Mouse (Mus musculus): ENCODE results near the gene Babam2. TPM values are rescaled to one million over a fixed set of nuclear protein-coding genes. Genes with fewer than 3 reads are reported as not detected.

Babam2 gene
- total and polyA plus RNA-seq, 3 experiments = 44.6 to 214 (median 65.0) TPM

DNA sequence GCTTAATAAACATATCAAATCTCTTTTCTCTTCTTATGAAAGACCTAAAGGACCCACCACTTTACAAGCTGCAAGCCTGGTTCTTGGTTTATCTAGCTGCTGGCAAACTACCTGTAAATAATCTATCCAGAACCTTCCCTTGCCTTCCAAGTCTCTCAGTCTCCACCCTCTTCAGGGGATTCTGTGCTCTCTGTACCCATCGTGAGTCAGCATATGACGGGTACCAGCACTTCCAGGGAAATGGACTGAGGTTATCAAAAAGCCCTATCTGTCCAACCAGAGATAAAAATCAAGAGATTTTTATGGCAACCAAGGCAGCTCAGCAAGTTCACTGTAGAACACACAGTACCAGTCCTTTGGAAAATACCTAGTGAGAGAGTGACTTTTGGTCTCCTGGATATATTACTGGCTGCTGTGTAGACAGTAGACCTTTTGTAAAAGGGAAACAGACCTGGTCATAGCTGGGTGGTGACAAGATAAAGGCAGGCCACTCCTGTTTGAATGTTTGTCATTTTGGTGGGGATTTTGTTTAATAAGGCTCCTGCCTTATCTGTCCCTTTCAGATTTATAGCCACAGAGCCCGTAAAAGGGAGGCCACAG lies 332.4 kb downstream of the Babam2 start:
- DNase-seq (ENCODE audit: low spot score) (no peak), ATAC-seq (ENCODE audit: extremely low read depth, insufficient number of reproducible peaks, low FRiP score, poor library complexity, severe bottlenecking) (no peak)
- H3K4me1 ChIP-seq (ENCODE audit: insufficient read depth, low read depth, low read length) = peaks cover 9% of the 10 kb centered on the region; the same call in 1 of the 2 replicates
- no peak overlapping the region for H3K4me3 ChIP-seq (ENCODE audit: low read depth, low read length)
- no peaks in the 10 kb centered on the region for H3K9me3 ChIP-seq (replicated peaks)
- TF ChIP-seq GATA1 (IDR thresholded peaks at IDR 0.05; ENCODE audit: borderline replicate concordance, low read length) = no peak
- no peak for TF ChIP-seq TAL1 (conservative IDR thresholded peaks at IDR 0.05; ENCODE audit: low read depth, low read length)
- TF ChIP-seq GATA2 (IDR thresholded peaks at IDR 0.05; ENCODE audit: borderline replicate concordance, low read depth, low read length) = no peak
- no peak for TF ChIP-seq POLR2AphosphoS5 (IDR thresholded peaks at IDR 0.05; ENCODE audit: insufficient replicate concordance, low read depth, low read length)
- no peaks in the 10 kb centered on the region for H3K27me3 ChIP-seq (ENCODE audit: insufficient read depth, low read length)
- peaks cover 24% of the 10 kb centered on the region for H3K36me3 ChIP-seq (replicated peaks)

GRCm38 (mm10) chr5:32033185-32033584 lies 335.7 kb downstream of the Babam2 start:
- DNase-seq (ENCODE audit: low spot score) (no peak), ATAC-seq (ENCODE audit: extremely low read depth, insufficient number of reproducible peaks, low FRiP score, poor library complexity, severe bottlenecking) (no peak)
- Histone ChIP-seq H3K36me3 (replicated peaks) (peaks cover 21% of the 10 kb centered on the region), H3K9me3 (replicated peaks) (no peaks in the 10 kb centered on the region), H3K4me3 (ENCODE audit: low read depth, low read length) (no peak overlapping the region), H3K4me1 (ENCODE audit: insufficient read depth, low read depth, low read length) (peaks cover 9% of the 10 kb centered on the region; the same call in 1 of the 2 replicates), H3K27me3 (ENCODE audit: insufficient read depth, low read length) (no peaks in the 10 kb centered on the region)
- TF ChIP-seq CTCF (IDR thresholded peaks at IDR 0.05; ENCODE audit: low read depth, low read length) (no peak), GATA1 (IDR thresholded peaks at IDR 0.05; ENCODE audit: borderline replicate concordance, low read length) (no peak), TAL1 (conservative IDR thresholded peaks at IDR 0.05; ENCODE audit: low read depth, low read length) (no peak), POLR2AphosphoS5 (IDR thresholded peaks at IDR 0.05; ENCODE audit: insufficient replicate concordance, low read depth, low read length) (no peak), GATA2 (IDR thresholded peaks at IDR 0.05; ENCODE audit: borderline replicate concordance, low read depth, low read length) (no peak)

- ATAC-seq (ENCODE audit: extremely low read depth, insufficient number of reproducible peaks, low FRiP score, poor library complexity, severe bottlenecking) = no peak
- no peak overlapping the region for H3K4me3 ChIP-seq (ENCODE audit: low read depth, low read length)
These were observed 336.1 kb downstream of the Babam2 start for GRCm38 (mm10) chr5:32033621-32034020.

GRCm38 (mm10) chr5:32034475-32035054 lies 337.1 kb downstream of the Babam2 start:
- peaks cover 9% of the 10 kb centered on the region; the same call in 1 of the 2 replicates for H3K4me1 ChIP-seq (ENCODE audit: insufficient read depth, low read depth, low read length)
- no peak overlapping the region for H3K4me3 ChIP-seq (ENCODE audit: low read depth, low read length)
- peaks cover 21% of the 10 kb centered on the region for H3K36me3 ChIP-seq (replicated peaks)
- H3K27me3 ChIP-seq (ENCODE audit: insufficient read depth, low read length) = no peaks in the 10 kb centered on the region
- no peak for DNase-seq (ENCODE audit: low spot score)
- H3K9me3 ChIP-seq (replicated peaks) = no peaks in the 10 kb centered on the region
- no peak for TF ChIP-seq GATA2 (IDR thresholded peaks at IDR 0.05; ENCODE audit: borderline replicate concordance, low read depth, low read length)
- no peak for TF ChIP-seq GATA1 (IDR thresholded peaks at IDR 0.05; ENCODE audit: borderline replicate concordance, low read length)
- TF ChIP-seq CTCF (IDR thresholded peaks at IDR 0.05; ENCODE audit: low read depth, low read length) = no peak
- TF ChIP-seq TAL1 (conservative IDR thresholded peaks at IDR 0.05; ENCODE audit: low read depth, low read length) = no peak
- no peak for TF ChIP-seq POLR2AphosphoS5 (IDR thresholded peaks at IDR 0.05; ENCODE audit: insufficient replicate concordance, low read depth, low read length)
- ATAC-seq (ENCODE audit: extremely low read depth, insufficient number of reproducible peaks, low FRiP score, poor library complexity, severe bottlenecking) = no peak

More at GRCm38 (mm10) chr5:32033621-32034020, 336.1 kb downstream of the Babam2 start:
- peaks cover 9% of the 10 kb centered on the region; the same call in 1 of the 2 replicates for H3K4me1 ChIP-seq (ENCODE audit: insufficient read depth, low read depth, low read length)
- DNase-seq (ENCODE audit: low spot score) = no peak
- TF ChIP-seq POLR2AphosphoS5 (IDR thresholded peaks at IDR 0.05; ENCODE audit: insufficient replicate concordance, low read depth, low read length) (no peak), CTCF (IDR thresholded peaks at IDR 0.05; ENCODE audit: low read depth, low read length) (no peak), GATA2 (IDR thresholded peaks at IDR 0.05; ENCODE audit: borderline replicate concordance, low read depth, low read length) (no peak), TAL1 (conservative IDR thresholded peaks at IDR 0.05; ENCODE audit: low read depth, low read length) (no peak), GATA1 (IDR thresholded peaks at IDR 0.05; ENCODE audit: borderline replicate concordance, low read length) (no peak)
- H3K9me3 ChIP-seq (replicated peaks) = no peaks in the 10 kb centered on the region
- H3K27me3 ChIP-seq (ENCODE audit: insufficient read depth, low read length) = no peaks in the 10 kb centered on the region
- peaks cover 21% of the 10 kb centered on the region for H3K36me3 ChIP-seq (replicated peaks)

GRCm38 (mm10) chr5:32035721-32036320 lies 338.3 kb downstream of the Babam2 start:
- Histone ChIP-seq H3K4me3 (ENCODE audit: low read depth, low read length) (no peak overlapping the region), H3K9me3 (replicated peaks) (no peaks in the 10 kb centered on the region), H3K36me3 (replicated peaks) (peaks cover 21% of the 10 kb centered on the region), H3K4me1 (ENCODE audit: insufficient read depth, low read depth, low read length) (0 out of 2 replicates have a peak, but pooled peaks cover 3% of the 10 kb centered on the region), H3K27me3 (ENCODE audit: insufficient read depth, low read length) (no peaks in the 10 kb centered on the region)
- TF ChIP-seq GATA2 (IDR thresholded peaks at IDR 0.05; ENCODE audit: borderline replicate concordance, low read depth, low read length) (no peak), TAL1 (conservative IDR thresholded peaks at IDR 0.05; ENCODE audit: low read depth, low read length) (no peak), GATA1 (IDR thresholded peaks at IDR 0.05; ENCODE audit: borderline replicate concordance, low read length) (no peak), CTCF (IDR thresholded peaks at IDR 0.05; ENCODE audit: low read depth, low read length) (no peak), POLR2AphosphoS5 (IDR thresholded peaks at IDR 0.05; ENCODE audit: insufficient replicate concordance, low read depth, low read length) (no peak)
- ATAC-seq (ENCODE audit: extremely low read depth, insufficient number of reproducible peaks, low FRiP score, poor library complexity, severe bottlenecking) (no peak), DNase-seq (ENCODE audit: low spot score) (no peak)

GRCm38 (mm10) chr5:32036896-32037295 lies 339.4 kb downstream of the Babam2 start:
- ATAC-seq (ENCODE audit: extremely low read depth, insufficient number of reproducible peaks, low FRiP score, poor library complexity, severe bottlenecking) (no peak), DNase-seq (ENCODE audit: low spot score) (no peak)
- TF ChIP-seq POLR2AphosphoS5 (IDR thresholded peaks at IDR 0.05; ENCODE audit: insufficient replicate concordance, low read depth, low read length) (no peak), CTCF (IDR thresholded peaks at IDR 0.05; ENCODE audit: low read depth, low read length) (no peak), GATA1 (IDR thresholded peaks at IDR 0.05; ENCODE audit: borderline replicate concordance, low read length) (no peak)
- no peaks in the 10 kb centered on the region for H3K9me3 ChIP-seq (replicated peaks)
- peaks cover 18% of the 10 kb centered on the region for H3K36me3 ChIP-seq (replicated peaks)
- no peaks in the 10 kb centered on the region for H3K27me3 ChIP-seq (ENCODE audit: insufficient read depth, low read length)
- no peak overlapping the region for H3K4me3 ChIP-seq (ENCODE audit: low read depth, low read length)
- H3K4me1 ChIP-seq (ENCODE audit: insufficient read depth, low read depth, low read length) = 0 out of 2 replicates have a peak, but pooled peaks cover 3% of the 10 kb centered on the region
